Mouse (Mus musculus): ENCODE data around the gene Cyp2d22. TPM values are rescaled to one million over a fixed set of nuclear protein-coding genes. Genes with fewer than 3 reads are reported as not detected.

Cyp2d22 gene
- polyA plus RNA-seq, 1 experiment: 0.08 TPM

DNA sequence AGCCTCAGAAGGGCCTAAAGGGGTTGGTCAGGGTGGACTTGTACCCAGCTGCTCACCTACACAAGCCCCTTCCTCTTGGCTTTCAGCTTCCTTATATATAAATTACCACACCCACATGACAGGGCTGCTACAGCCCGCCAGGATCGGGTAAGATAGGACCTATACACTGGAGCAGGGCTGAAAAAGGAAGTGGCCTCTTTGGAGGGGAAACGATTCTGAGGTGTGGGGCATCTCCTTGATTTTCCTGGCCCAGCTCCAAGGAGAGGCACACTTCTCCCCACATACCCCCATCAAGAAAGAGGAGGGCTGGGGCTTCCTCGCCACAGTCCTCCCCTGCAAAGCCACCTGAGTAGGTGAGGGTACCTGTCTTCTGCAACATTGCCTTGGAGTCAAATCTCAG lies 42.2 kb downstream of the Cyp2d22 start:
- Histone ChIP-seq H3K9me3 (ENCODE audit: control insufficient read depth, low read length) (no peaks in the 10 kb centered on the region), H3K4me3 (replicated peaks) (peak overlapping the region; percentile 91), H3K4me1 (ENCODE audit: control insufficient read depth) (peaks cover 66% of the 10 kb centered on the region), H3K36me3 (ENCODE audit: control insufficient read depth) (peaks cover 52% of the 10 kb centered on the region), H3K27me3 (ENCODE audit: control insufficient read depth) (no peaks in the 10 kb centered on the region)
- TF ChIP-seq GATA1 (IDR thresholded peaks at IDR 0.05; ENCODE audit: low read length): no peak
- TF ChIP-seq TAL1 (IDR thresholded peaks at IDR 0.05; ENCODE audit: low read length): no peak

DNA sequence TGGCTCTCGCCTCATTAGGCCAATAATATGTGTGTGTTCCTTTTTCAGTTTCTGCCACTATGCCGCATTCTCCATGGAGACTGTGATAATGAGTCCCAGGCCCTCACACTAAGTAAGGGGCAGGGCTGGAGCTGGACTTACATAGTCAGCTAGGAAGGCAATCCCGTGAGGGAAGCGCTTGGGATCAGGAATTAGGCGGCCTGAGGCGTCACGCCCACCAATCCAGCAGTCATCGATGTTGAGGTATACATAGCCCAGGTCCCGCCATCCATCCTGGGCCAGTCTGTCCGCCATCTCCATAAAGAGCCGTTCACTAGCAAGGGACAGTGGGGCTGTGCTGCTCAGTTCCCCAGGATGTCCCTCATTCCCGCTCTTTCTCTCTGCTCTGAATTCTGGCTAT lies 43.4 kb downstream of the Cyp2d22 start:
- Histone ChIP-seq H3K4me1 (ENCODE audit: control insufficient read depth) (peaks cover 56% of the 10 kb centered on the region), H3K36me3 (ENCODE audit: control insufficient read depth) (peaks cover 54% of the 10 kb centered on the region), H3K9me3 (ENCODE audit: control insufficient read depth, low read length) (no peaks in the 10 kb centered on the region), H3K27me3 (ENCODE audit: control insufficient read depth) (no peaks in the 10 kb centered on the region), H3K4me3 (replicated peaks) (peak overlapping the region; percentile 30)
- TF ChIP-seq TAL1 (IDR thresholded peaks at IDR 0.05; ENCODE audit: low read length) (no peak), GATA1 (IDR thresholded peaks at IDR 0.05; ENCODE audit: low read length) (no peak)

DNA sequence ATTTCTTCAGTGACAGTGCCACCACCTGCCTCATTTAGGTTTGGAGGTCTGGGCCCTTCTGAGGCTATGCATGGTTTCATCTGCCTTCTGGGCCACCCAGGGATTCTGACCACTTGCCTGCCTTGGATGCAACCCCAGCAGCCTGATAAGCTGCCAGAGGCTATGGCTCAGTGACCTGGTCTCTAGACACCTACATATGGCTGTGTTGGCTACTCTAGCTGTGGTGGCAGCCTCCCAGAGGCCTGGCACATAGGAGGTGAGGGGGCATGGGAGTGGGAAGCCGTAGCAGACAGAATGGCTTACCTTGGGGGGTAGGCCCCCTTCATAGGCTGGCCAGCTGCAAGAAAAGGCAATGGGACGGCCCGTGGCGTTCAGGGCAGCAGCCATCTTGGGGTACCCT lies 44.9 kb downstream of the Cyp2d22 start:
- H3K4me3 ChIP-seq (replicated peaks): no peak overlapping the region
- H3K4me1 ChIP-seq (ENCODE audit: control insufficient read depth): peaks cover 47% of the 10 kb centered on the region
- H3K27me3 ChIP-seq (ENCODE audit: control insufficient read depth): no peaks in the 10 kb centered on the region
- H3K36me3 ChIP-seq (ENCODE audit: control insufficient read depth): peaks cover 66% of the 10 kb centered on the region
- TF ChIP-seq TAL1 (IDR thresholded peaks at IDR 0.05; ENCODE audit: low read length): no peak
- no peaks in the 10 kb centered on the region for H3K9me3 ChIP-seq (ENCODE audit: control insufficient read depth, low read length)

DNA sequence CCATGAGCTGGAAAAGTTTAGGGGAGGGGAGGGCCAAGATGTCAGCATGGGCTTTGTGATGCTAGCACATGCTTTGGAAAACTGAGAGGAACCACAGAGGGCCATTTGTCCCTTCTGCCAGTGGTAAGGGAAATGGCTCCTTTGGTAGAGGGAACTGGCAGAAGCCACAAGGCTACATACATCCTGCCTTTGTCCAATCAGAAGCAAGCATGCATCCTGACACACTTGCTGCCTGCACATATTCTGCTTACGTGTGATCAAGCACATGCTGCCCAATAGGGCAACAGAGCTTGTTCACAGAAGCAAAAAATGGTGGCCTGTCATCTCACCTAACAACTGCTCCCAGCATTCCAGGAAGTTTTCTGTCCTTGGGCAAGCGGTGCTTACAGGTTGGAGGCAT lies 54.7 kb downstream of the Cyp2d22 start:
- Histone ChIP-seq H3K4me3 (replicated peaks) (no peak overlapping the region), H3K27me3 (ENCODE audit: control insufficient read depth) (0 out of 2 replicates have a peak, but pooled peaks cover 4% of the 10 kb centered on the region), H3K36me3 (ENCODE audit: control insufficient read depth) (peaks cover 17% of the 10 kb centered on the region), H3K4me1 (ENCODE audit: control insufficient read depth) (peaks cover 4% of the 10 kb centered on the region), H3K9me3 (ENCODE audit: control insufficient read depth, low read length) (peaks cover 6% of the 10 kb centered on the region)
- TF ChIP-seq TAL1 (IDR thresholded peaks at IDR 0.05; ENCODE audit: low read length): no peak
- TF ChIP-seq GATA1 (IDR thresholded peaks at IDR 0.05; ENCODE audit: low read length): no peak

DNA sequence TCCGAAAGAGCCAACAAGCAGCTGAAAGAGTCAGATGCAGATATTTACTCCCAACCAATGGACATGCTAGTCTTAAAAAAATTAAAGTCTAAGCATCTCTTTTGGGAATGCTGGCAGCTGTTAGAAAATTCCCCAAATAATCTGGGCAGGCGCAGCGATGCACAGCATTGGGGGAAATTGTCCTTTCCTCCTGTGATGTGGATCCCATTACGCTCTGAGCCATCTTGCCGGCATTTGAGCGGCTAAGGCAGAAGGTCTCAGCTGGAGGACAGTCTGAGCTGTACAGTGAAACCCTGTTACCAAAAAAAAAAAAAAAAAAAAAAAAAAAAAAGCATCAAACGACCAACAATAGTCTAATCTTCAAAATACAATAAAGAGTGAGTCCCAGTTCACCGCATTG lies 57.9 kb downstream of the Cyp2d22 start:
- H3K4me1 ChIP-seq (ENCODE audit: control insufficient read depth): no peaks in the 10 kb centered on the region
- TF ChIP-seq GATA1 (IDR thresholded peaks at IDR 0.05; ENCODE audit: low read length) (no peak), TAL1 (IDR thresholded peaks at IDR 0.05; ENCODE audit: low read length) (no peak)
- peaks cover 6% of the 10 kb centered on the region for H3K9me3 ChIP-seq (ENCODE audit: control insufficient read depth, low read length)
- H3K27me3 ChIP-seq (ENCODE audit: control insufficient read depth): 0 out of 2 replicates have a peak, but pooled peaks cover 4% of the 10 kb centered on the region
- H3K36me3 ChIP-seq (ENCODE audit: control insufficient read depth): no peaks in the 10 kb centered on the region
- no peak overlapping the region for H3K4me3 ChIP-seq (replicated peaks)

Other genes starting within 250 kb of the Cyp2d22 start
- gene Srebf2, start 233.1 kb downstream of the Cyp2d22 start, polyA plus RNA-seq (2012): 14.2 and 17.0 TPM in 2 replicates
- 0.03 TPM in 2 replicates for gene Shisa8, start 167.4 kb downstream of the Cyp2d22 start, polyA plus RNA-seq (2012)
- 0.36 TPM in 1 of 2 replicates, not detected in the other for gene Tnfrsf13c, start 155.9 kb downstream of the Cyp2d22 start, polyA plus RNA-seq (2012)
- gene Cenpm, start 135.5 kb downstream of the Cyp2d22 start, polyA plus RNA-seq (2012): 16.4 and 20.1 TPM in 2 replicates
- gene 1500009C09Rik, start 127.9 kb downstream of the Cyp2d22 start, polyA plus RNA-seq (2012): not detected in 2 replicates
- gene Sept3, start 105.4 kb downstream of the Cyp2d22 start, polyA plus RNA-seq (2012): not detected in 2 replicates
- not detected in 2 replicates for gene Wbp2nl, start 81.3 kb downstream of the Cyp2d22 start, polyA plus RNA-seq (2012)
- gene Naga, start 41.3 kb downstream of the Cyp2d22 start, polyA plus RNA-seq (2012): 17.6 and 23.0 TPM in 2 replicates
- 1.8 and 2.3 TPM in 2 replicates for gene Pheta2, start 41.3 kb downstream of the Cyp2d22 start, polyA plus RNA-seq (2012)
- gene Smdt1, start 41.3 kb downstream of the Cyp2d22 start, polyA plus RNA-seq (2012): 17.6 and 17.8 TPM in 2 replicates
- 28.3 and 30.8 TPM in 2 replicates for gene Ndufa6, start 25.9 kb downstream of the Cyp2d22 start, polyA plus RNA-seq (2012)
- gene Cyp2d11, start 13.8 kb upstream of the Cyp2d22 start, polyA plus RNA-seq (2012): not detected in 2 replicates
- gene Cyp2d10, start 26.9 kb upstream of the Cyp2d22 start, polyA plus RNA-seq (2012): 0.10 TPM in 1 of 2 replicates, not detected in the other
- gene Cyp2d9, start 53.2 kb upstream of the Cyp2d22 start, polyA plus RNA-seq (2012): 0.06 TPM in 1 of 2 replicates, not detected in the other
- not detected in 2 replicates for gene Cyp2d12, start 174.8 kb upstream of the Cyp2d22 start, polyA plus RNA-seq (2012)
- not detected in 2 replicates for gene Cyp2d34, start 240.7 kb upstream of the Cyp2d22 start, polyA plus RNA-seq (2012)

All from erythroblast, embryonic 14.5 days (primary cell).